Mouse (Mus musculus) cerebellum, adult 11 months (tissue): ENCODE measurements around the gene Gm21292.
"Not testable (repeated sequence)": the region's sequence is repeated elsewhere in the genome, so short reads cannot be mapped to it uniquely, and the experiment has no call there.

Source experiments
- DNase-seq: peaks from one replicate; pipeline ENCODE4 v3.0.0; 2022

Gene Gm21292

GRCm38 (mm10) chrY:9133824-9134223, at the start of gene Gm21292:
TSS of gene Gm21292 (minus strand) at chrY:9133924.
- not testable (repeated sequence) for DNase-seq
